Mouse (Mus musculus) neutrophil, adult 65 days (primary cell): Measurements from ENCODE around the gene Zfp420. TPM values are rescaled to one million over a fixed set of nuclear protein-coding genes. Genes with fewer than 3 reads are reported as not detected.

ENCODE experiments used
- total RNA-seq: library from RNA; stranded (reverse); gene quantifications from 2 replicates; pipeline ENCODE4 v1.2.4, GENCODE M21; 2023

The Zfp420 gene
- 1.6 and 2.9 TPM in 2 replicates for total RNA-seq

GRCm38 (mm10) chr7:29859532-29860517 is at the start of gene Zfp420:
Gene Zfp420, plus strand, starts transcription at chr7:29859979.

GRCm38 (mm10) chr7:29815910-29816429 is 43.8 kb upstream of the Zfp420 start, which contains the start of gene Zfp790:
Gene Zfp790, plus strand, starts transcription at chr7:29816114.

GRCm38 (mm10) chr7:29853219-29853842 is 6.4 kb upstream of the Zfp420 start, which contains the start of gene Zfp940:
Gene Zfp940, minus strand, starts transcription at chr7:29853669.

GRCm38 (mm10) chr7:29905966-29906681 is 46.3 kb downstream of the Zfp420 start, which contains the start of gene Zfp27:
Gene Zfp27, minus strand, starts transcription at chr7:29906572.

GRCm38 (mm10) chr7:29908130-29908950 is 48.6 kb downstream of the Zfp420 start, which contains the start of gene Zfp383:
Gene Zfp383, plus strand, starts transcription at chr7:29908223.

Other genes starting within 250 kb of the Zfp420 start
- gene Catsperg2, start 132.9 kb upstream of the Zfp420 start, total RNA-seq: not detected in 2 replicates
- 9.6 TPM in 2 replicates for gene Zfp84, start 91.4 kb upstream of the Zfp420 start, total RNA-seq
- 0.13 TPM in 1 of 2 replicates, not detected in the other for gene Zfp30, start 76.0 kb upstream of the Zfp420 start, total RNA-seq
- 2.6 TPM in 2 replicates for gene Zfp790, start 43.9 kb upstream of the Zfp420 start, total RNA-seq
- 0.23 and 0.35 TPM in 2 replicates for gene Zfp940, start 6.3 kb upstream of the Zfp420 start, total RNA-seq
- gene Zfp27, start 46.6 kb downstream of the Zfp420 start, total RNA-seq: 1.5 and 1.6 TPM in 2 replicates
- gene Zfp383, start 48.2 kb downstream of the Zfp420 start, total RNA-seq: 0.16 and 0.20 TPM in 2 replicates
- 1.9 and 2.3 TPM in 2 replicates for gene Zfp74, start 94.1 kb downstream of the Zfp420 start, total RNA-seq
- gene Zfp568, start 124.0 kb downstream of the Zfp420 start, total RNA-seq: 14.7 and 22.5 TPM in 2 replicates
- 0.22 and 0.25 TPM in 2 replicates for gene Zfp14, start 191.4 kb downstream of the Zfp420 start, total RNA-seq
- 0.14 TPM in 1 of 2 replicates, not detected in the other for gene Zfp82, start 212.9 kb downstream of the Zfp420 start, total RNA-seq
- not detected in 2 replicates for gene Gm26920, start 230.4 kb downstream of the Zfp420 start, total RNA-seq
- 0.28 and 0.52 TPM in 2 replicates for gene Zfp566, start 230.5 kb downstream of the Zfp420 start, total RNA-seq
- 3.6 and 4.7 TPM in 2 replicates for gene Zfp260, start 234.8 kb downstream of the Zfp420 start, total RNA-seq